Mouse (Mus musculus) 416B (cell line): ENCODE data around the gene Sh2d2a.
"Not testable (repeated sequence)": the region's sequence is repeated elsewhere in the genome, so short reads cannot be mapped to it uniquely, and the experiment has no call there.

Experiments used
- DNase-seq: peaks from one replicate; pipeline ENCODE4 v3.0.0; 2011; ENCODE audit warnings: low read depth

Sh2d2a gene

GRCm38 (mm10) chr3:87855936-87856335 is 9.4 kb downstream of the Sh2d2a start:
- DNase-seq, result no peak

- DNase-seq, result no peak
Measured at GRCm38 (mm10) chr3:87857666-87858065, 11.1 kb downstream of the Sh2d2a start.

- peak; percentile 77 for DNase-seq
Measured at GRCm38 (mm10) chr3:87859813-87860212, 13.3 kb downstream of the Sh2d2a start.

- DNase-seq, result not testable (repeated sequence)
Measured at GRCm38 (mm10) chr3:87864111-87864510, 17.6 kb downstream of the Sh2d2a start.

GRCm38 (mm10) chr3:87877730-87878129 is 31.2 kb downstream of the Sh2d2a start:
- no peak for DNase-seq

- no peak for DNase-seq
Measured at GRCm38 (mm10) chr3:87884291-87884690, 37.7 kb downstream of the Sh2d2a start.

- peak; percentile 72 for DNase-seq
Measured at GRCm38 (mm10) chr3:87884708-87885251, 38.2 kb downstream of the Sh2d2a start.

GRCm38 (mm10) chr3:87885281-87886003 is 38.9 kb downstream of the Sh2d2a start, which contains the start of gene Prcc:
Gene Prcc (minus strand): TSS chr3:87885608.
- peak; percentile 100 for DNase-seq

GRCm38 (mm10) chr3:87886004-87886365 is 39.4 kb downstream of the Sh2d2a start:
- DNase-seq, result no peak

GRCm38 (mm10) chr3:87886416-87886815 is 39.9 kb downstream of the Sh2d2a start:
- DNase-seq, result no peak

GRCm38 (mm10) chr3:87887400-87887799 is 40.8 kb downstream of the Sh2d2a start:
- DNase-seq, result peak; percentile 66

- DNase-seq, result no peak
Measured at GRCm38 (mm10) chr3:87891481-87891880, 44.9 kb downstream of the Sh2d2a start.

GRCm38 (mm10) chr3:87893367-87893905 is 46.9 kb downstream of the Sh2d2a start:
- DNase-seq, result no peak

- no peak for DNase-seq
Measured at GRCm38 (mm10) chr3:87899266-87899665, 52.7 kb downstream of the Sh2d2a start.

GRCm38 (mm10) chr3:87899776-87900175 is 53.2 kb downstream of the Sh2d2a start:
- no peak for DNase-seq

- DNase-seq, result peak; percentile 95
Measured at GRCm38 (mm10) chr3:87901036-87901624, 54.6 kb downstream of the Sh2d2a start.

GRCm38 (mm10) chr3:87901959-87902358 is 55.4 kb downstream of the Sh2d2a start:
- peak; percentile 45 for DNase-seq

- no peak for DNase-seq
Measured at GRCm38 (mm10) chr3:87903821-87904220, 57.3 kb downstream of the Sh2d2a start.
